14 mouse cellular contexts compared by ENCODE assay signal in genomic region chrX:103405021-103405420, GRCm38 (mm10). TPM values are rescaled to one million over a fixed set of nuclear protein-coding genes. Genes with fewer than 3 reads are reported as not detected.
DNase-seq lines count a peak whose midpoint lies in the region; ATAC-seq and TF ChIP-seq lines count a peak whose summit lies in the region.
"Had no signal": no experiment of that assay in that cellular context is flagged by ENCODE, and none has a peak within 500 bp of the region (broad histone marks: within the 10 kb centered on the region; RNA-seq: fewer than 3 reads in every experiment).

No protein-coding gene starts in this region.

- 34% methylated on average over 12 of the region's 13 CpGs for WGBS in lung, embryonic 14.5 days
- WGBS in liver, postnatal 0 days (ENCODE audit: insufficient replicate concordance): 64% methylated on average over 11 of the region's 13 CpGs
- 44% methylated on average over 13 of the region's 13 CpGs for WGBS in cerebellum, adult 2 months

- H3K9ac ChIP-seq in lung, embryonic 14.5 days: no peak overlapping the region
- no peak overlapping the region for H3K9ac ChIP-seq in liver, postnatal 0 days (replicated peaks)

- TF ChIP-seq CTCF in lung, embryonic 14.5 days (IDR thresholded peaks at IDR 0.05; ENCODE audit: low read depth): no peak
- no peak for TF ChIP-seq CTCF in liver, postnatal 0 days (IDR thresholded peaks at IDR 0.05; ENCODE audit: low read depth)
- TF ChIP-seq CTCF in cerebellum, adult 2 months (IDR thresholded peaks at IDR 0.05; ENCODE audit: borderline replicate concordance, insufficient read depth, low read depth, low read length): no peak

- no peaks in the 10 kb centered on the region for H3K4me1 ChIP-seq in lung, embryonic 14.5 days (ENCODE audit: insufficient read depth)
- no peaks in the 10 kb centered on the region for H3K4me1 ChIP-seq in liver, postnatal 0 days (ENCODE audit: insufficient read depth)
- no peaks in the 10 kb centered on the region for H3K4me1 ChIP-seq in cerebellum, adult 2 months (ENCODE audit: control insufficient read depth, insufficient read depth, low read length)

- no peak for TF ChIP-seq EP300 in liver, postnatal 0 days (IDR thresholded peaks at IDR 0.05; ENCODE audit: low read depth)

- peaks cover 5% of the 10 kb centered on the region; the same call in 1 of the 2 replicates for H3K27me3 ChIP-seq in lung, embryonic 14.5 days (ENCODE audit: insufficient read depth, low read length)
- 0 out of 2 replicates have a peak, but pooled peaks cover 3% of the 10 kb centered on the region for H3K27me3 ChIP-seq in liver, postnatal 0 days (ENCODE audit: insufficient read depth, low read length)
- no peaks in the 10 kb centered on the region for H3K27me3 ChIP-seq in cerebellum, adult 2 months (ENCODE audit: control insufficient read depth, insufficient read depth, low read length)

- H3K27ac ChIP-seq in lung, embryonic 14.5 days (ENCODE audit: low read depth): no peak overlapping the region
- no peak overlapping the region for H3K27ac ChIP-seq in liver, postnatal 0 days (ENCODE audit: low read depth)
- H3K27ac ChIP-seq in cerebellum, adult 2 months (ENCODE audit: insufficient read depth, low read length): no peak overlapping the region

- no peak for ATAC-seq in lung, embryonic 14.5 days (ENCODE audit: insufficient read depth)
- ATAC-seq in liver, postnatal 0 days: no peak
- ATAC-seq: Patski had no signal

- intact Hi-C loops in left cerebral cortex, postnatal 4 days (cut with DNase I): no loop called here

- no peak for TF ChIP-seq POLR2A in cerebellum, adult 2 months (IDR thresholded peaks at IDR 0.05; ENCODE audit: borderline replicate concordance, insufficient read depth, low read length)

- no peak overlapping the region for H3K4me2 ChIP-seq in lung, embryonic 14.5 days
- no peak overlapping the region for H3K4me2 ChIP-seq in liver, postnatal 0 days (ENCODE audit: low read depth, low read length)

- no peaks in the 10 kb centered on the region for H3K9me3 ChIP-seq in lung, embryonic 14.5 days (ENCODE audit: low read depth, low read length)
- no peaks in the 10 kb centered on the region for H3K9me3 ChIP-seq in liver, postnatal 0 days (ENCODE audit: low read length)

- DNase-seq in cerebellum, postnatal 10 days: peak; percentile 1 to 10
- no peak for DNase-seq in cerebellum, adult 18-20 months
- DNase-seq in lung, embryonic 14.5 days: peak; percentile 2
- no peak for DNase-seq in lung, postnatal 25 days (ENCODE audit: low spot score)
- DNase-seq in ZHBTc4 (ENCODE audit: low read depth, low spot score): peak; percentile 96
- peak; percentile 13 for DNase-seq in liver, postnatal 0 days
- DNase-seq in left cerebral cortex, postnatal 4 days: no peak
- no peak for DNase-seq in cerebellum, adult 2 months

- no peaks in the 10 kb centered on the region for H3K36me3 ChIP-seq in lung, embryonic 14.5 days (ENCODE audit: insufficient read depth)
- H3K36me3 ChIP-seq in liver, postnatal 0 days (replicated peaks; ENCODE audit: insufficient read depth, low read length): no peaks in the 10 kb centered on the region

- H3K4me3 ChIP-seq in lung, embryonic 14.5 days (ENCODE audit: low read depth, low read length): no peak overlapping the region
- H3K4me3 ChIP-seq in liver, postnatal 0 days (ENCODE audit: low read depth, low read length): no peak overlapping the region
- H3K4me3 ChIP-seq in cerebellum, adult 2 months (replicated peaks; ENCODE audit: insufficient read depth, low read depth, low read length): no peak overlapping the region
- H3K4me3 ChIP-seq: erythroblast, embryonic 14.5 days had no signal

RNA-seq across cellular contexts. Expression of gene Tsx, which starts 9.2 kb away (rescaled TPM):
- 0.32 and 0.64 TPM in 2 replicates for polyA plus RNA-seq in lung, embryonic 14.5 days (2014; fragmentation: Nextera tagmentation; extraction: Ambion mirVana)
- not detected in 2 replicates for polyA plus RNA-seq in liver, postnatal 0 days (2015; fragmentation: Nextera tagmentation; extraction: Ambion mirVana)
- under 1 TPM in 1 of 2 experiments, not detected in 1; 0.60 TPM for total RNA-seq in left cerebral cortex, postnatal 4 days (2021)
- 0.38 TPM in 2 replicates for polyA plus RNA-seq in cerebellum, adult 2 months (2012; rRNA removed)
- total RNA-seq: hematopoietic stem cell, adult 5-6 weeks; neutrophil, adult 5-6 weeks had no signal
- polyA plus RNA-seq: erythroblast, embryonic 14.5 days; spleen, adult 2 months had no signal

RNA-seq across cellular contexts. Expression of gene Gm26992, which starts 16.8 kb away (rescaled TPM):
- polyA plus RNA-seq in lung, embryonic 14.5 days (2014; fragmentation: Nextera tagmentation; extraction: Ambion mirVana): not detected in 2 replicates
- polyA plus RNA-seq in liver, postnatal 0 days (2015; fragmentation: Nextera tagmentation; extraction: Ambion mirVana): not detected in 2 replicates
- not detected for total RNA-seq in left cerebral cortex, postnatal 4 days (2021)
- polyA plus RNA-seq in cerebellum, adult 2 months (2012; rRNA removed): 0.34 TPM in 1 of 2 replicates, not detected in the other
- total RNA-seq: gastrocnemius, postnatal 4 days; hematopoietic stem cell, adult 5-6 weeks; neutrophil, adult 5-6 weeks had no signal
- polyA plus RNA-seq: erythroblast, embryonic 14.5 days; Patski; spleen, adult 2 months had no signal

RNA-seq across cellular contexts. Expression of gene Chic1, which starts 48.7 kb away (rescaled TPM):
- polyA plus RNA-seq in lung, embryonic 14.5 days (2014; fragmentation: Nextera tagmentation; extraction: Ambion mirVana): 3.0 and 3.3 TPM in 2 replicates
- polyA plus RNA-seq in liver, postnatal 0 days (2015; fragmentation: Nextera tagmentation; extraction: Ambion mirVana): 0.08 and 0.20 TPM in 2 replicates
- total RNA-seq in left cerebral cortex, postnatal 4 days (2021): 1 to 10 TPM; 7.5 to 9.2 TPM
- 12.0 and 13.0 TPM in 2 replicates for polyA plus RNA-seq in cerebellum, adult 2 months (2012; rRNA removed)
- polyA plus RNA-seq: erythroblast, embryonic 14.5 days had no signal

Comparison
In these comparisons a context has a peak if more than half of its experiments do, and no peak if none do; other contexts are left out.
1. DNase-seq: peak in cerebellum, postnatal 10 days (2 of 2), lung, embryonic 14.5 days (single experiment), ZHBTc4 (single experiment) and liver, postnatal 0 days (single experiment); none in cerebellum, adult 18-20 months (0 of 2), lung, postnatal 25 days (single experiment), left cerebral cortex, postnatal 4 days (single experiment) and cerebellum, adult 2 months (0 of 2).